Mouse (Mus musculus): ENCODE data around the gene Fgf12.

GRCm38 (mm10) chr16:28491711-28492110 is 261.2 kb downstream of the Fgf12 start:
- TF ChIP-seq CTCF (IDR thresholded peaks at IDR 0.05; ENCODE audit: low read depth) (no peak), EP300 (IDR thresholded peaks at IDR 0.05; ENCODE audit: low read depth) (no peak)
